Mouse (Mus musculus) forebrain, embryonic 16.5 days (tissue): ENCODE data around the gene Plce1. TPM values are rescaled to one million over a fixed set of nuclear protein-coding genes. Genes with fewer than 3 reads are reported as not detected.

Source experiments
- ATAC-seq: fragments of 200-750 bp; cut with Nextera tagmentation; 2 replicates; pipeline ENCODE4 v1.8.0; 2017; ENCODE audit warnings: mild to moderate bottlenecking, moderate library complexity
- H3K27ac ChIP-seq: fragments of 300-500 bp; sonication (generic); 2 replicates; pipeline ENCODE4 v1.5.1; 2014; ENCODE audit warnings: low read length, control low read depth
- H3K27me3 ChIP-seq: fragments of 300-500 bp; sonication (generic); replicated peaks from 2 replicates; pipeline ENCODE4 v1.6.1; 2014; ENCODE audit warnings: low read length; ENCODE audit not compliant: control insufficient read depth, insufficient read depth
- H3K36me3 ChIP-seq: fragments of 300-500 bp; sonication (generic); 2 replicates; pipeline ENCODE4 v1.6.1; 2014; ENCODE audit not compliant: control insufficient read depth, insufficient read depth
- H3K4me1 ChIP-seq: fragments of 300-500 bp; sonication (generic); replicated peaks from 2 replicates; pipeline ENCODE4 v1.6.1; 2014; ENCODE audit warnings: low read length; ENCODE audit not compliant: control insufficient read depth, insufficient read depth
- H3K4me2 ChIP-seq: fragments of 300-500 bp; sonication (generic); 2 replicates; pipeline ENCODE4 v1.6.1; 2014; ENCODE audit warnings: mild to moderate bottlenecking, low read length, control low read depth
- H3K4me3 ChIP-seq: fragments of 300-500 bp; sonication (generic); replicated peaks from 2 replicates; pipeline ENCODE4 v1.5.1; 2014; ENCODE audit warnings: mild to moderate bottlenecking, low read length, control low read depth
- H3K9ac ChIP-seq: fragments of 300-500 bp; sonication (generic); replicated peaks from 2 replicates; pipeline ENCODE4 v1.6.1; 2014; ENCODE audit warnings: low read depth, low read length, control low read depth
- H3K9me3 ChIP-seq: fragments of 300-500 bp; sonication (generic); 2 replicates; pipeline ENCODE4 v1.6.1; 2016; ENCODE audit warnings: low read length; ENCODE audit not compliant: control insufficient read depth
- WGBS: fragments of 180-500 bp; shearing (Covaris S2); extraction: QIAGEN DNeasy Blood & Tissue Kit; methylation state at CpG from one replicate; pipeline ENCODE4 v1.1.7; 2014; 5-methylcytosine and 5-hydroxymethylcytosine counted together
- polyA plus RNA-seq: library from polyadenylated mRNA; unstranded; fragments of >200 nt; fragmentation: Nextera tagmentation; extraction: Ambion mirVana; gene quantifications from 2 replicates; pipeline ENCODE4 v1.2.1, GENCODE M21; 2015

Plce1 gene
- 3.8 and 4.5 TPM in 2 replicates for polyA plus RNA-seq

GRCm38 (mm10) chr19:38480731-38481621 is at the start of gene Plce1:
Plce1 (plus strand) TSS chr19:38481109.
- H3K27ac ChIP-seq = peak within 1 kb of the TSS; percentile 44; the same call in 1 of the 2 replicates
- no peaks in the 10 kb centered on the region for H3K9me3 ChIP-seq
- peak within 1 kb of the TSS; percentile 64 for H3K4me3 ChIP-seq
- peaks cover 15% of the 10 kb centered on the region for H3K27me3 ChIP-seq
- H3K4me1 ChIP-seq = peaks cover 27% of the 10 kb centered on the region
- H3K9ac ChIP-seq = peak within 1 kb of the TSS; percentile 61
- H3K36me3 ChIP-seq = no peaks in the 10 kb centered on the region
- peak; percentile 86 for ATAC-seq
- H3K4me2 ChIP-seq = peak within 1 kb of the TSS; percentile 99
- WGBS = under 1% methylated on average over 46 of the region's 90 CpGs

- 72% methylated on average over 7 of the region's 7 CpGs for WGBS
- H3K36me3 ChIP-seq = no peaks in the 10 kb centered on the region
- H3K9me3 ChIP-seq = no peaks in the 10 kb centered on the region
- H3K27ac ChIP-seq = no peak overlapping the region
- no peak for ATAC-seq
- H3K4me2 ChIP-seq = no peak overlapping the region
- no peak overlapping the region for H3K4me3 ChIP-seq
- no peaks in the 10 kb centered on the region for H3K4me1 ChIP-seq
- H3K27me3 ChIP-seq = no peaks in the 10 kb centered on the region
- H3K9ac ChIP-seq = no peak overlapping the region
Measured at GRCm38 (mm10) chr19:38431326-38431725, 49.6 kb upstream of the Plce1 start.

- Histone ChIP-seq H3K36me3 (no peaks in the 10 kb centered on the region), H3K4me3 (no peak overlapping the region), H3K27ac (no peak overlapping the region), H3K4me1 (no peaks in the 10 kb centered on the region), H3K9ac (no peak overlapping the region), H3K9me3 (no peaks in the 10 kb centered on the region), H3K27me3 (no peaks in the 10 kb centered on the region), H3K4me2 (no peak overlapping the region)
- WGBS = 84% methylated on average over 3 of the region's 3 CpGs
- no peak for ATAC-seq
Measured at GRCm38 (mm10) chr19:38432021-38432420, 48.9 kb upstream of the Plce1 start.

DNA sequence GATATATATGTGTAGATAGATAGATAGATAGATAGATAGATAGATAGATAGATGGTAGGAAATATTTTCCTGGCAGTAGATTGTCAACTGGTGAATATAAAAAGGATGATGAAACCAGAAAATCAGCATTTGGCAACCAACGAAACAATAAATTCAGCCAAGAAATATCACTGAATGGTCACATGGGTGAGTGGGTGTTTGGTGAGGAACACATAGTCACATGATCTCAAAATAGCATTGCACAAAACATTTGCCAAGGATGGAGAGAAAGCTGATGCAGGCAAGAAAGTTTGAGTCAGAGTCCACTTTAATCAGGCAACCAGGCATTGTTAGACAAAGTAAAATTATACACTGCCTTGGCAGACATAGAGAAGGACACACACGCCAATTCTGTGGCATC is 47.5 kb upstream of the Plce1 start:
- no peak overlapping the region for H3K4me3 ChIP-seq
- no peak overlapping the region for H3K27ac ChIP-seq
- no peak overlapping the region for H3K4me2 ChIP-seq
- no peaks in the 10 kb centered on the region for H3K9me3 ChIP-seq
- H3K4me1 ChIP-seq = no peaks in the 10 kb centered on the region
- H3K27me3 ChIP-seq = no peaks in the 10 kb centered on the region
- ATAC-seq = no peak
- H3K9ac ChIP-seq = no peak overlapping the region
- 78% methylated on average over 2 of the region's 2 CpGs for WGBS
- no peaks in the 10 kb centered on the region for H3K36me3 ChIP-seq

DNA sequence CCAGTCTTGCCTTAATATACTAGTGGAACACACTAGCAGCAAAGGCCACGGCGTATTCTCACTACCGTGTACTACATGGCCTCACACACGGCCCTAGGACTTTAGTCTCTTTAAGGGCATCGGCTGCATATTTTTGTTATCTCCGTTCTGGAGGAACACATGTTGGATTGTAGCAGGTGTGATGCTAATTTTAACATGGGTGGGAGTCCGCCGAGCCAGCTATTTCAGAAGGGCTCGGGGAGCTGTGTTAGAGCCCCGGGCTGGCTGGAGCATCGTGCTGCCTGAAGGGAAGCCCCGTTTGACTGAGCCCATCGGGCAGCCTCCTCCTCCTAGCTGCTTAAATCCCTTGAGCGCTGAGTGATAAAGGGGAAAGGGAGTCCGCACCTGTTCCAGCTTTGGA is 45.7 kb upstream of the Plce1 start:
- Histone ChIP-seq H3K4me1 (no peaks in the 10 kb centered on the region), H3K4me3 (no peak overlapping the region), H3K4me2 (no peak overlapping the region), H3K9me3 (no peaks in the 10 kb centered on the region), H3K27ac (no peak overlapping the region), H3K27me3 (no peaks in the 10 kb centered on the region), H3K36me3 (no peaks in the 10 kb centered on the region), H3K9ac (no peak overlapping the region)
- 94% methylated on average over 15 of the region's 15 CpGs for WGBS
- no peak for ATAC-seq

DNA sequence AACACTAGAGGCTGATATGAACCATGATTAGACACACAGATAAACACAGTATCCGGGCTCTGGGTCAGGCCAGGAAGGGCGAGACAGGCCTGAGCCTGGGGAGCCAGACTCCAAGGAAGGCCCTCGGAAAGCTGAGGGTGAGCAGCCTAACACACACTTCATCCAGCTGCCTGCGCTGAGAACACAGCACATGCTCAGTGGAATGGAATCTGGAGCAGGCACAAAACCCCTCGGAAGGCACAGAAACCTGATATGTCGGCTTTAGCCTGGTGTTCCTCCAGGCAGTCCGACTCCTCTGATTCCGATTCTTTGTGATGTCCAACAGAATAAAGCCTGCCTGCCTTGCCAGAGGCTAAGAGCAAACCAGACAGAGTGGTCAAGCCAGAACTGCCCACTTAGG is 39.0 kb upstream of the Plce1 start:
- Histone ChIP-seq H3K4me1 (no peaks in the 10 kb centered on the region), H3K9me3 (no peaks in the 10 kb centered on the region), H3K9ac (no peak overlapping the region), H3K27ac (no peak overlapping the region), H3K27me3 (no peaks in the 10 kb centered on the region), H3K4me2 (no peak overlapping the region), H3K4me3 (no peak overlapping the region), H3K36me3 (no peaks in the 10 kb centered on the region)
- WGBS = 77% methylated on average over 8 of the region's 8 CpGs
- no peak for ATAC-seq

DNA sequence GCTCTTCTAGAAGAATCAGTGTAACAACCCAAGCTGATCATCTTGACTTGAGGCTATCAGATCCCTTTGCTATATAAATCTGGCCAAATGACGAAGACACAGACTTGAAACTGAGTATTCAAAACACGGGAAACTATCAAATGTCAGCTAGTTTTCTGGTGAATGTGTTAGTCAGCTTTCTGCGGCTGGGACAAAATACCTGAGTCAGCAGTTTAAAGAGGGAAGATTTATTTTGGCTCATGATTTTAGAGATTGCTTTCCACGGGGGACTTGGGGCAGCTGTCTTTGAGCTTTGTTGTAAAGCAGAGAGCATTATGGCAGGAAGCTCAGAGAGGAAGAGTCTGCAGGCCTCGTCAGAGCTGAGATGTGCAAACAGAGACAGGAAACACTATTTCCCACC is 35.2 kb upstream of the Plce1 start:
- Histone ChIP-seq H3K4me3 (no peak overlapping the region), H3K36me3 (no peaks in the 10 kb centered on the region), H3K4me2 (no peak overlapping the region), H3K9me3 (no peaks in the 10 kb centered on the region), H3K27ac (no peak overlapping the region), H3K9ac (no peak overlapping the region), H3K27me3 (no peaks in the 10 kb centered on the region), H3K4me1 (no peaks in the 10 kb centered on the region)
- WGBS = 86% methylated on average over 5 of the region's 5 CpGs
- no peak for ATAC-seq

- Histone ChIP-seq H3K4me3 (no peak overlapping the region), H3K9ac (no peak overlapping the region), H3K4me2 (no peak overlapping the region), H3K27ac (no peak overlapping the region), H3K9me3 (peaks cover 3% of the 10 kb centered on the region; the same call in 1 of the 2 replicates), H3K4me1 (no peaks in the 10 kb centered on the region), H3K36me3 (no peaks in the 10 kb centered on the region), H3K27me3 (no peaks in the 10 kb centered on the region)
- no peak for ATAC-seq
- WGBS = 83% methylated on average over 10 of the region's 10 CpGs
Measured at GRCm38 (mm10) chr19:38455228-38455627, 25.7 kb upstream of the Plce1 start.

DNA sequence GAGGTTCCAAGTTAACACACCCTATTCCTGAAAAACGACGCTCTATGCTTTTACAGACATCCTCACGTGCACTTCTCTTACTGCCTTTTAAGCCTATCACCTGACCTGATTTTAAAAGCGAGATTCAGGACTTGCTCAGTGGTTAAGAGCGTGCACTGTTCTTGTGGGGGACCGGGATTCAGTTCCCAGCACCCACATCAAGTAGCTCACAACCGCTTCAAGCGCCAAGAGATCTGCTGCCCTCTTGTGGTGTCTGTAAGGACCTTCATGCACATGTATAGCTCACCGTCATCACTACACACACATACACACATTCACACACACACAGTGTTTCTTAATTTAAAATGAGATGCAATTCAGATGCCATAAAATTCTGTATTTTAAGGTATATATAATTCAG is 21.9 kb upstream of the Plce1 start:
- Histone ChIP-seq H3K9ac (no peak overlapping the region), H3K9me3 (peaks cover 3% of the 10 kb centered on the region; the same call in 1 of the 2 replicates), H3K27ac (no peak overlapping the region), H3K27me3 (no peaks in the 10 kb centered on the region), H3K4me1 (0 out of 2 replicates have a peak, but pooled peaks cover 2% of the 10 kb centered on the region), H3K36me3 (no peaks in the 10 kb centered on the region), H3K4me2 (no peak overlapping the region), H3K4me3 (no peak overlapping the region)
- ATAC-seq = no peak
- 96% methylated on average over 9 of the region's 9 CpGs for WGBS
